Mouse (Mus musculus) left cerebral cortex, postnatal 10 days (tissue): Measurements from ENCODE around the gene Slc10a1. TPM values are rescaled to one million over a fixed set of nuclear protein-coding genes. Genes with fewer than 3 reads are reported as not detected.

Experiments used
- DNase-seq, 2 experiments: peaks; one replicate each; pipeline ENCODE4 v3.0.0; 2021 to 2022; ENCODE audit warnings: low spot score in 2 of 2, mixed read lengths in 1 of 2; ENCODE audit errors: extremely low spot score in 1 of 2
- intact Hi-C: fragments of 180-260 bp; cut with DNase I; formaldehyde crosslinking; loops from one replicate; pipeline ENCODE4 v1.15.1; 2025
- total RNA-seq, 2 experiments: library from RNA; stranded (reverse); gene quantifications; 2 replicates each; pipeline ENCODE4 v1.2.3; 2021

Gene Slc10a1
- total RNA-seq, result not detected

DNA sequence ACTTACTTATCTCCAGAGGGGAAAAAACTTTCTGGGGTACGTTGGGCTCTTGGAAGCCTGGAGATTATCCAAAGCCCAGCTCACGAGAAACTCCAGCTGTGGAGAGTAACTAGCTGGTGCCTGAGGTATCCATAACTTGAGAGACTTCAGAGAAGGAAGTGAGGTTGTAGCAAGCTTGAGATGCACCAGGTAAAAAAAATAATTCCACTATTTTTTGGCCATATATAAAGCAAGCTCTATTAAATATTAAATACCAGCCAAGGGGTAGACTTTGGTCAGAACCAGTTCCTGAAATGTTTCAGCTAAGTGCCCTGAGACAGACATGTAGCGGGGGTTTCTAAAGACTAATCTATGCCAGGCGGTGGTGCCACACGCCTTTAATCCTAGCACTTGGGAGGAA, at the start of gene Slc10a1:
Gene Slc10a1, minus strand, starts transcription at position 101 of the 400 bp plus-strand sequence.
- intact Hi-C loops, result no loop called here
- no peak for DNase-seq

DNA sequence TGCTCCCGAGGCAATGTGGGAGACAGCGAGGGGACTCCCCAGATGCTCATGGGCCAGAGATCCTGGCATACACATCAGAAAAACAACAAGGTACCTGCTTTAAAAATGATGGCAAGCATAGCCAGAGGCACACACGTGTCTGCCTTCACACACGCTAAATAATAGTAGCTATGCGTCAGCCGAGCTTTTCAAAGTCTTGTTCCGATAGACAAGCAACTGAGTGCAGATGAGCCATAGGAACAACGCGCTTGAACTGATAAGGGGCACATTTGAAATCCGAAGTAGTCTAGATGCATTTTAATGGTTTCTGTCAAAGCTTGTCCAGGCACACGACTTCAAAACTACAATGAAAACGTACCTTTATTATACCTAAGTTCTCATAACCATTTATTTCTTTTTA, 49.1 kb upstream of the Slc10a1 start:
- DNase-seq, result no peak
- intact Hi-C loops, result no loop called here

DNA sequence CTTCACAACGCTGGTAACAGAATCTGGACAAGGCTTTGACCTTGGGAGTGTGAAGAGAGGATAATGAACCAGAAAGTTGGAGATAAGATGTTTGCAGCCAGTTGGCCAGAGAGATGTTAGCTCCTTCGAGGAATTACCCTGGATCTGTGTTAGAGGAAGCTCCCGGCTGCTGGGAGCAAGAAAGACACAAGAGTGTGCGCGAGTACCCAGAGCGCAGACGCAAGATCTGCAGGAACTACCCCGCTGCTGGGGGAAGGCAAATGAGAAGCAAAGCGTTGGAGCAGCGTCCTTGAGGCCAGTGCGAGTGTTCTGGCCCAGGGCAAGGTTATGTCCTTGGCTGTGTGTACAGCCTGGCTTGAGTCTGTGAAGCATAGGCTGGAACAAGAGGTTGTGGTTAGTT, 45.0 kb upstream of the Slc10a1 start:
- DNase-seq, result no peak
- intact Hi-C loops, result no loop called here

DNA sequence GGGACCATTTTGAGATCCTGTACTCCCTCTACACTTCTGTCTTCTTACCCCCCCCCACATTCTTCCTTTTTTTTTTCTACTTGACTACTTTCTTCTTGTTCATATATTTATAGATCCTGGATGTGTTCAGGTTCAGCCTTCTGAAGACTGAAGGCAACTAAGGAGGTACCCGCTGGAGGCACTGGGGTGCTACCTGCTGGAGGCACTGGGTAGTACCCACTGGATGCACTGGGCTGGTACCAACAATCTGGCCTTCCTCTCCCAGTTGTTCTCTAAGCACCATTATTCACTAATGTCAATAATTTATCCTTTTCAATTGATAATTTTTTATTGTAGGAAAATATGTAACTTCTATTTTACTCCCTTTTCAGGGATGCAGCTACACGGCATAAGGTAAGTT, 43.5 kb upstream of the Slc10a1 start:
- DNase-seq, result no peak
- intact Hi-C loops, result no loop called here

DNA sequence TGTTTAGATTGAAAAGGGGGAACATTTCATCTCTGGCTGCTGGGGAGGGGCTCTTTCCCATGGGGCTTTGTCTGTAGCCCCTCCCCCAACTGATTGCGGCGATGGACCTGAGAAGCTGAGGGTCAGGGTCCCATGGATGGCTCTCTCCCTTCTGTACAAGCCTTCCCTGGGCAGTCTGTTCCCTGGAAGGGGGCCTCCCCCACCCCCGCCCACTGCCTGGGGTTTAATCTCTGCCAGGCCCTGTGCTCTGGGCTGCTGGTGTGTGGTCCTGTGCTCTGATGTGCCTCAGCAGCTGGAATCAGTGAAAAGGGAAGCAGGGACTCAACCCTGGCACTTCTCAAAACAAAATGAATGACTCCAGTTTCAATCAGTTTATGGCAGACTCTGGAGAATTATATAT, 41.3 kb upstream of the Slc10a1 start:
- intact Hi-C loops, result no loop called here

DNA sequence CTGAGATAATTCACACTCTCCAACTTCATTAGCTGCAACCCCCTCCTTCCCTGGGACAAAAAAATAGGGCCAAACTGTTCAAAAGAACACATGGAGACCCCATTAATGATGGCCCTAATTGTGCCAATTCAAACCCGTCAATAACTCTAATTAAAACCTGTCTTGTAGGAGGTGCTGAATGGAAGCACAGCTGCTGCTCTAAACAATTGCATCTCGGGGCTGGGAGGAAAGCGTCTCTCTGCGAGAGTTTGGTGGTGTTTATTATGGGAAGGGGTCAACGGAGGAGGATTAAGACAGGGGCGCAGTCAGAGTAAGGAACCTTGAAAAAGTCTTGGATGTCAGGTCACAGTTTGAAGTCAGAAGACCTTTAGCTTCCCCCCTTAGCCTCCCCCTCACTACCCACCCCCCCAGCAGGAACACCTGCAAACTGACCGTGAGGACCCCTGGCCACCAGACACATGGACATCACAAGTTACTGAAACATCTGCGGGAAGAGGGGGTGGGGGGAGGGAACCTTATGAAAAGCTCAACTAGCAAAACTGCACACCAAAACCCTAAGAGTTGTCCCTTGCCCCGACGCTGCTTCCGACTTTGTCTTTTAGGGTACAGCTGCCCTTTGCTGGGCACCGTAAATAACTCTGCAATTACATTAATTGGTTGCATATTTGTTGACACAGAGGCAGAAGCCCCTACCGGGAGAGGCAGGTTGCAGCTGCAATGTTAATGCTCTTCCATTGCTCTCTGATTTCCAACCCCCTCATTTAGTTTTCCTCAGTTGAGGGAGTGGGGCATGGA, 34.5 kb upstream of the Slc10a1 start:
- no peak for DNase-seq
- intact Hi-C loops, result no loop called here

More for the DNA sequence above, 41.3 kb upstream of the Slc10a1 start:
- DNase-seq, result no peak

DNA sequence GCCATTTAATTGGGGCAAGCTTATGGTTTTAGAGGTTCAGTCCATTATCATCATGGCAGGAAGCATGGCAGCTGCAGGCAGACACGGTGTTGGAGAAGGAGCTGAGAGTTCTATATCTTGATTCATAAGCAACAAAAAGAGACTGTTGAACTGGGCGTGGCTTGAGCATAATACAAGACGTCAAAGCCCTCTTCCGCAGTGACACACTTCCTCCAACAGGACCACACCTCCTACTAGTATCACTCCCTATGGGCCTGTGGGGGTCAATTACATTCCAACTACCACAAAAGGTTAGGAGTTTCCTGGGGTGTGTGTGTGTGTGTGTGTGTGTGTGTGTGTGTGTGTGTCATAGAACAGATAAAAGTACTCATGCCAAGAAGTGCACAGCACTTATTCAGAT, 32.4 kb upstream of the Slc10a1 start:
- DNase-seq, result no peak
- intact Hi-C loops, result no loop called here

DNA sequence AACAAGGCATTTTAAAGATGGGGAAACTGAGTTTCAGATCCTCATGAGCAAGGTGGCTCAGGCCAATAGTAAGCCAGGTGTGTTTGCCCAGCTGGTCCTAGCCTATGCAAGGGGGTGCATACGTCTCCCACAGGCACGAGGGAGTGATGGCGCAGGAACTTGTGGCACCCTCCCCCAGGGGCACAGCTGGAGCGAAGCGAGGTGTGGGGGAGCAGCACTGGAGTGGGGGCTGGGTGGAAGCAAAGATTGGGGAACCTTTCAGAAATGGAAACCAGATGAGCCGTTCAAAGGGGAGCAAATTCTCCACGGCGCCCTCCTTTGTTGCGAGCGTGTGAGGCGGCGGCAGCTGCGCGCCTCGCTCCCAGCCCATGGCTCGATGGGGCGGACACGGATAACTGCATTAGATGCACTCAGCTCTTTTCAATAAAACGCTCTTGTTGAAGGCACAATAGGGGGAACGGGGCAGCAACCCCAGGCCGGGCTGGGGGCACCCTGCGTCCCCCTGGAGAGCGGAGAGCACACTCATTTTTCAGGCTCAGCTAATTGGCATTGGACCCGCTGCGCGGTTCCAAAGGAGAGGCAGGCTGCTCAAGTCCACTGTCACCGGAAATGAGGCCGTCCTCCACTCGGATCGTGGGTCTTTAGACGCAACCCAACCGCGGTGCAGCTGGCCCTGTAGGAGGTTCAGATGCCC, 30.2 kb upstream of the Slc10a1 start:
- intact Hi-C loops, result no loop called here
- no peak for DNase-seq

DNA sequence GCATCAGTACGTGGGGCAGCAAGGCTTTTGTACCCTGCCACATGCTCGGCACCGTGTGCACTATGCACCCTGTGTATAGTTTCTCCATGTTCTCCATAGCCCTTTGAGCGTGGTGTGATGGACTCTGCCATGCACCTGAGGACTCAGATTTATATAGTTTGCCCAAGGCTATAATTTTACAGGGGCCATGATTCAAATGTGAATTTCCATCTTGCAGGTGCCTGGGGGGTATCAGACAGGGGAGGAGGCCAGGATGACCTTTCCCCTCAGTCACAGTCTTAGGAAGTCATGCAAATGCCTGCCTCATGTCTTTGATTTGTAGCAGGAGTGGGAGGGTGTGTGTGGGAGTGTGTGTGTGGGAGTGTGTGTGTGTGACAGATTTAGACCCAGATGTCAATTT, 29.1 kb upstream of the Slc10a1 start:
- DNase-seq, result no peak
- intact Hi-C loops, result no loop called here

DNA sequence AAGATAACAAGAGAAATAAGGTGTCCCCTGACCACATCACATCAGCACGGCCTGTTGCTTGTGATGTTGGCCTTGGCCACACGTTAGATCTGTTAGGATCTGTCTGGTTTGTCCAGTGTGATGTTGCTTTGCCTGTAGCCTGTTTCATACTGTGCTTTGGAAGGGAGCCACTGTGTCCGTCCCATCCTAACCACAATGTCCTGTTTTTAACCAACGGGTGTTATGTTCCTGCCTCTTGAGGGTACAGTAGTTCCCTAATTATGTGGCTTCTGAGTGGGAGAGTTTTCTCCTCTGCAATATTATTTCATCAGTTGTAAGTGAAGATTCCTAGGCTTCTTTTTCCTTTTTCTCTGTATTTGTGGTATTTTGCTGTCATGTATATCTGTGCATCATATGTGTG, 26.8 kb upstream of the Slc10a1 start:
- intact Hi-C loops, result no loop called here
- no peak for DNase-seq

DNA sequence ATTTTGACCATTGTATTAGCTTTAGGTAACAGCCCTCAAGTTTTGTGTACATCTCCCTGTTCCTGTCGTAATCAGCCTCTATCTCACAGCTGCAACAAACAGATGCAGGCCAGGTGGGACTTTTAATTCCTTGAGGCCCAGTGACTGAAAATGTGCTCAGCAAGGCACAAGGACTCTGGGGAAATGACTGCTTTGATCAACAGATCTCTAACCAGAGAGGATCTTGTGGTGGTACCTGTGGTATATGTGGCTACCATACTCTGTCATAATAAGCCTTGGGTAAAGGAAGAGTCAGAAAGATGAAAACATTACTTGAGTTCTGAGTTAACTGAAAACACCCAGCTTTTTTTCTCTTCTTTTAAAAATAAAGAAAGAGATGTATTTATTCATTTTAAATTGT, 25.3 kb upstream of the Slc10a1 start:
- no peak for DNase-seq
- intact Hi-C loops, result no loop called here

DNA sequence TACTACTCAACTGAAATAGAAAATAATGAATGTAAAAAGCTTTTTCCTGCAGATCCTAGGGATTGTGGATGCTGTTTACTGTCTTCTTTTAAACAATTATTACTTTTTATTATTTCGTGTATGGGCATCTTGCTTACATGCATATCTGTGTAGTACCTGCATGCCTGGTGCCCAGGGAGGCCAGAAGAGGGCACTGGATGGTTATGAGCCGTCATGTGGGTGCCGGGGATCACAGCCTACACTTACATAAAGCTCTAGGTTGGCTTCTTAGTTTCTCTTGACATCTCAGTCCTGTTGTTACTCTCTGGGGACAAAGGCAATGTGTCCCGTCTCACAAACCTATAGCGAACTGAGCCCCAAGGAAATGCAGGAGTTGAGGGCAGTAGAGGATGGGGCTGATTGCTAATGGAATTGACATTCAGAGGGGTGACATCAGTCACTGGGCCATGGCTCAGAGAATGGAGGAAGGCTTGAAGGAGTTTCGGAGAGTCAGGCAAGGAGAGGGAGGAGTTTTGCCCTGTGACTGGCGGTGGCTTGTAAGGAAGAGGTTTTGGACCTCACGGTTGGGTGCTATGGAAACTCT, 24.1 kb upstream of the Slc10a1 start:
- no peak for DNase-seq
- intact Hi-C loops, result no loop called here

DNA sequence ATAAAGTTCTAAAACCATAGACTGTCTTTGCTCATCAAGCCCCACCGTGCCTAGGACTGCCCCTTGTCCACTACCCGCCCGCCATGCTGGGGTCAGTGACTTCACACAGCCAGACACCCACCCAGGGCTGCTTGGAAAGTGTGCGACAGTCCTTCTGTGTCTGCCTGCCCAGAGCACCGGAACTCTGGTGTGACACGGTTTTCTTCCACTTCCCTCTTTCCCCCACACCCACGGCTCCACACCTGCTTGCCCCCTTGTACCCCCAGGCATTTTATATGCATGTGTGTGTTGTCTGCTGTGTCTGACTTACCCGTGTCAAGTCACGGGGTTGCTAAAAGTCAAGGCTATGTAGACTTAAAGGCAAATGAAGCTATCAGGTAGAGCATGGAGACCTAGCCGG, 23.3 kb upstream of the Slc10a1 start:
- peak in 1 of 2 experiments; percentile 11 for DNase-seq
- intact Hi-C loops, result no loop called here

DNA sequence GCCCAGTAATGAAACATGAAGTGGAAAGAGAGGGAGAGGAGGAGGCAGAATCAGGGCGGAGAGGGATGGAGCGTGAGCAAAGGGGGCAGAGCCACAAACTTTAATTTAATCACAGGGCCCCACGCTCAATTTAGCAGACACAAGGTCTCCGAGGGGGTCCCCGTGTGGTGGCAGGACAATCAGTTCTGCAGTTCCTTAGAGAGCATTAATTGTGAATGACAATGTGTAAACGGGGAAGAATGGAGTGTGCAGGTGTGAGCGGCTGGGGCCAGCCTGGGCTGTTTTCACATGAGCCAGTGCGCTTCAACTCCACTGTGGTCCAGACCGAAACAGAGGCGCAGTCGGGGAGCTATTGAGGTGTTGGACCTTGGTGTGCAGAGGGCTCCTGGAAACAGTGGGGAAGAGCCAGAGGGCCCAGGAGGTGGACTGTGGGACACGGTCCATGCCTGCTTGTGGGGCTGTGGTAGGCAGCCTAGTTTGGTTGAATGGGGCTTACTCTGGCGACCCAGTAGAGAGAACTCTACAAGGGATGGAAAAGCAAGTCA, 22.5 kb upstream of the Slc10a1 start:
- peak in 1 of 2 experiments; percentile 10 for DNase-seq
- intact Hi-C loops, result no loop called here

DNA sequence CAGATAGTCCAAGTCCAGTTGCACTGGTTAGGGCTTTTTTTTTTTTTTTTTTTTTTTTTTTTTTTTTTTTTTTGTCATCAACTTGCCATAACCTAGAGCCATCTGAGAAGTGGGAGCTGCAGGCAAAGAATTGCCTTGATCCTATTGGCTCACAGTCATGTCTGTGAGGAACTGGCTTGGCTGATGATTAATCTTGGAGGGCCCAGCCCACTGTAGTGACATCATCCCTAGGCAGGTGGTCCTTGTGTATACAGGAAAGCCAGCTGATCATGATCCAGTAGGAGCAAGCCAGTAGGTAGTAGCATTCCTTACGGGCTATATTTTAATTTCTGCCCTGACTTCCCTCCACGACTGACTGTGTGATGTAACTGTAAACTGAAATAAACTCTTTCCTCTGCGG, 19.8 kb upstream of the Slc10a1 start:
- intact Hi-C loops, result loop anchor here (10.0 kb wide), 1 partner anchor 707 kb away; no protein-coding TSS in a partner anchor
- DNase-seq, result peak in 1 of 2 experiments; percentile 2

DNA sequence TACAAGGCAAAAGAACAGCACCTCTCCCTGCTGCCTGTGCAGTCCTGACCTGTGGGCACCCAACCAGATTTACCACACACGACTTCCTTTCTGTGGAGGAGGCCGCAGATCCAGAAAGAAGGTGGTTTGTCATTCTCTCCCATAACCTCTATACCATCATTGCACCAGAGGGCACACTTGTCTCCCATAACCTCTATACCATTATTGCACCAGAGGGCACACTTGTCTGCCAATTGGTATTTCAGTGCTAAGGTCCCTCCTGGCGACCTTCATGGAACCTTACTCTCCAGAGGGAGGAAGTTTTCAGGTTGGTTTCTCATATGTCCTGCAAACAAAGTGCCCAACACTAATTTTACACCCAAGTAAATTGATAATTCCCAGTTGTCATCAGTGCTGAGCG, 18.1 kb upstream of the Slc10a1 start:
- intact Hi-C loops, result loop anchor here (10.0 kb wide), 1 partner anchor 708 kb away; no protein-coding TSS in a partner anchor
- peak in 1 of 2 experiments; percentile 3 for DNase-seq

DNA sequence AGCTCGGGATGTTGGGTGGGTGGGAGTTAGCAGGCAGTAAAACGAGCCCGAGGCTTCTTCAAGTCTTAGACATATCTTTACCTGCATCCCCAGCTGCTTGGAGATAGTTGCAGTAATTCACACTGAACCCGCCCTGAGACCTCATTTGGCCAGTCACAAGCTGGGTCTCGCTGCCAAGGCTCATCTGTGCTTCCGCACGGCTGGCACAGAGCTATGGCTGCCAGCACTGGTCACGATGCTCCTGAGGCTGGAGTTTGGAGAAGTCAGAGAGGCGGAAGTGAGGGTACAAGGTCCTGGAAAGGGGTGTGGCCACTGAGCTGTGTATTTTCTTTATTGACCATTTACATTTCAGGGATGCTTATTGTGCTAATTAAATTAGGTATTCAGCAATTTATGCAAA, 15.2 kb upstream of the Slc10a1 start:
- peak in 1 of 2 experiments; percentile 19 for DNase-seq
- intact Hi-C loops, result loop anchor here (2.0 to 10.0 kb wide), 4 partner anchors 199 to 804 kb away; no protein-coding TSS in a partner anchor

DNA sequence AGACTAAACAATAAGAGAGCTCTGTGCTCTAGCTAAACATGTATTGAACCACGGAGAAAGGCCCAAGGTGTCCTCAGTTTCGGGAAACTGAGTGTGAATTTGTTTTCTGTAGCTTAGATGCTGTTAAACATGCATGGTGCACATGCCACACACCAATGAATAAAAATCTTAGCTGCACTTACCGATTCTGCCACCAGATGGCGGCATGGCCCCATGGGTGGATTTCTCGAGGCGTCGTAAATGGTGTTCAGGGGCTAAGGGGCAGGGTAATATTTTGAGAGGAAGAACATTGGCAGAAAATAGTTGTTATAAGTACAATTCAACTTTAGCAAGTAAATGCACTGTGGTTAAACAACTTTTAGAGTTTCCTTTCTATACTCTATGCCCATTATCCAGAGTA, 13.8 kb upstream of the Slc10a1 start:
- peak; percentile 53 to 72 for DNase-seq
- intact Hi-C loops, result loop anchor here (2.0 to 10.0 kb wide), 4 partner anchors 200 to 805 kb away; no protein-coding TSS in a partner anchor

DNA sequence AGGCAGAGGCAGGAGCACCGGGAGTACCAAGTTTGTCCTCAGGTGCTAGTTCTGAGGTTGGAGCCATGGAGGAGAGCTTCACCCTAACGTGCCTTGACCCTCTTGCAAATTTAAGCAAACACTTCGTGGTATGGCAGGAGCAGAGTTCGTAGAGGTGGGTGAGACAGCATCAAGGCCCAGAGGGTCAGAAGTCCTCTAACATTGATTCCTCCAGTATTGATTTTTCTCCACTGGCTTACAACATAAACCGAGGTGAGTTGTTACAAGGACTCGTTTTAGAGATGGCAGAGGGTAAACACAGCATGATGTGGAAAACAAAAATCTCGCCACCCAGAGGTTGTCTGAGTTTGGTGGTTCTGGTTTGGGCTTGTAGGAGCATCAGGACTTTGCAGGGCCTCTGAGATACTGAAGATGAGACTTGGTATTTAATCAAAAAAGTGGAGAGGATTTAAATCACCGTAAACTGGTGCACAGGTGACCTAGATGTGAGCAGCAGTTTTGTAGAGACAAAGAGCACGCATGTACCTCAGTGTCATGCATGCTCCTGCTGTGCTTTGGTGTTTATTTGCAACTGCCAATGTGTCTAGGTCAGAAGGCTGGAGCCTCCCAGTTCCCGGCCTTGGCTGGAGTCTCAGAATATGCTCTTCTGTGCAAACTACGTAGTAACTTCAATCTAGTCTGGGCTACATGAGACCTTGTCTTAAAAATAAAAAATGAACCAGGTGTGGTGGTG, 7.6 kb upstream of the Slc10a1 start:
- DNase-seq, result no peak
- intact Hi-C loops, result no loop called here
